Mouse (Mus musculus) midbrain, embryonic 13.5 days (tissue): Measurements from ENCODE around the gene Neurl4. TPM values are rescaled to one million over a fixed set of nuclear protein-coding genes. Genes with fewer than 3 reads are reported as not detected.
"Not testable (repeated sequence)": the region's sequence is repeated elsewhere in the genome, so short reads cannot be mapped to it uniquely, and the experiment has no call there.

Experiments
- ATAC-seq: fragments of 200-750 bp; cut with Nextera tagmentation; 2 replicates; pipeline ENCODE4 v1.8.0; 2017; ENCODE audit warnings: mild to moderate bottlenecking, moderate TSS enrichment, moderate library complexity
- H3K27ac ChIP-seq: fragments of 300-500 bp; sonication (generic); 2 replicates; pipeline ENCODE4 v1.5.1; 2015; ENCODE audit warnings: inconsistent platforms, mild to moderate bottlenecking, moderate library complexity
- H3K27me3 ChIP-seq: fragments of 300-500 bp; sonication (generic); 2 replicates; pipeline ENCODE4 v1.6.1; 2015; ENCODE audit warnings: mild to moderate bottlenecking, inconsistent platforms
- H3K36me3 ChIP-seq: fragments of 300-500 bp; sonication (generic); 2 replicates; pipeline ENCODE4 v1.6.1; 2015; ENCODE audit warnings: mild to moderate bottlenecking, inconsistent platforms
- H3K4me1 ChIP-seq: fragments of 300-500 bp; sonication (generic); replicated peaks from 2 replicates; pipeline ENCODE4 v1.6.1; 2015; ENCODE audit warnings: inconsistent platforms
- H3K4me2 ChIP-seq: fragments of 300-500 bp; sonication (generic); replicated peaks from 2 replicates; pipeline ENCODE4 v1.6.1; 2015; ENCODE audit warnings: moderate library complexity, mild to moderate bottlenecking, inconsistent platforms
- H3K4me3 ChIP-seq: fragments of 300-500 bp; sonication (generic); replicated peaks from 2 replicates; pipeline ENCODE4 v1.5.1; 2015; ENCODE audit warnings: mild to moderate bottlenecking, inconsistent platforms
- H3K9ac ChIP-seq: fragments of 300-500 bp; sonication (generic); replicated peaks from 2 replicates; pipeline ENCODE4 v1.6.1; 2015; ENCODE audit warnings: mild to moderate bottlenecking, inconsistent platforms
- H3K9me3 ChIP-seq: fragments of 300-500 bp; sonication (generic); 2 replicates; pipeline ENCODE4 v1.6.1; 2016; ENCODE audit warnings: mild to moderate bottlenecking, inconsistent platforms
- WGBS: fragments of 180-500 bp; shearing (Covaris S2); methylation state at CpG from one replicate; pipeline ENCODE4 v1.1.7; 2015; 5-methylcytosine and 5-hydroxymethylcytosine counted together
- polyA plus RNA-seq: library from polyadenylated mRNA; unstranded; fragments of >200 nt; fragmentation: Nextera tagmentation; extraction: Ambion mirVana; gene quantifications from 2 replicates; pipeline ENCODE4 v1.2.1, GENCODE M21; 2015

Neurl4 gene
- polyA plus RNA-seq, 1 experiment from 2014 or later = 19.8 TPM

DNA sequence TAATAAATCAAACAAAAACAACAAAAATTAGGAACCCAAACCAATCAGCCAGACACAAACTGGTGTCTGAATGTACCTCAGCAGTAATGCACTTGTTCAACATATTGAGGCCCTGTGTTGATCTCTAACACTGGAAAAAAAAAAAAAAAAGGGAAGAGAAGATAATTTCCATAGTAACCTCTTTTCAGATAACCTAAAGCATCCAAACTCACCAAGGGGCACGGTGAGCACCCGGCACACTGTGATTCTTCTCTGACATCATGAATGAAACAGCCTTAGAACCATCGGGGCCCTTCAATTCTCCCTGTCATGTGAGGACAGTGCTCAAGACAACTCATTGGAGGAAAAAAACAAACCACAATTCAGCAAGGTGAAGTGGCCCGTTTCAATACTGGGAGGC is 28.8 kb downstream of the Neurl4 start:
- Histone ChIP-seq H3K4me1 (no peaks in the 10 kb centered on the region), H3K27ac (no peak overlapping the region), H3K9ac (no peak overlapping the region), H3K27me3 (peaks cover 3% of the 10 kb centered on the region; the same call in 1 of the 2 replicates), H3K4me2 (no peak overlapping the region), H3K4me3 (no peak overlapping the region), H3K9me3 (no peaks in the 10 kb centered on the region), H3K36me3 (no peaks in the 10 kb centered on the region)
- WGBS = 85% methylated on average over 4 of the region's 4 CpGs
- no peak for ATAC-seq

DNA sequence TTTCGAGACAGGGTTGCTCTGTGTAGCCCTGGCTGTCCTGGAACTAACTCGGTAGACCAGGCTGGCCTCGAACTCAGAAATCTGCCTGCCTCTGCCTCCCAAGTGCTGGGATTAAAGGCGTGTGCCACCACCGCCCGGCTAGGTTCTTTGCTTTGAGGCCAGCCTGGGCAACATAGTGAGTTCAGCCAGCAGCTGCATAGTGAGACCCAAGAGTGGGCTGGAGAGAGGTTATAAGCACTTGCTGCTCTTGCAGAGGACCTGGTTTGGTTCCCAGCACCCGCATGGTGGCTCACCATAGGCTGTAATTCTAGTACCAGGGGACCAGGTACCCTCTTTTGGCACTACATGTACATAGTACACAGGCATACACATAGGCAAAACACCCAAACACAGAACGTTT is 29.3 kb downstream of the Neurl4 start:
- not testable (repeated sequence) for H3K36me3 ChIP-seq, H3K27me3 ChIP-seq, H3K4me2 ChIP-seq, H3K9me3 ChIP-seq, H3K9ac ChIP-seq, ATAC-seq, H3K4me3 ChIP-seq, H3K4me1 ChIP-seq, H3K27ac ChIP-seq
- 91% methylated on average over 8 of the region's 8 CpGs for WGBS

DNA sequence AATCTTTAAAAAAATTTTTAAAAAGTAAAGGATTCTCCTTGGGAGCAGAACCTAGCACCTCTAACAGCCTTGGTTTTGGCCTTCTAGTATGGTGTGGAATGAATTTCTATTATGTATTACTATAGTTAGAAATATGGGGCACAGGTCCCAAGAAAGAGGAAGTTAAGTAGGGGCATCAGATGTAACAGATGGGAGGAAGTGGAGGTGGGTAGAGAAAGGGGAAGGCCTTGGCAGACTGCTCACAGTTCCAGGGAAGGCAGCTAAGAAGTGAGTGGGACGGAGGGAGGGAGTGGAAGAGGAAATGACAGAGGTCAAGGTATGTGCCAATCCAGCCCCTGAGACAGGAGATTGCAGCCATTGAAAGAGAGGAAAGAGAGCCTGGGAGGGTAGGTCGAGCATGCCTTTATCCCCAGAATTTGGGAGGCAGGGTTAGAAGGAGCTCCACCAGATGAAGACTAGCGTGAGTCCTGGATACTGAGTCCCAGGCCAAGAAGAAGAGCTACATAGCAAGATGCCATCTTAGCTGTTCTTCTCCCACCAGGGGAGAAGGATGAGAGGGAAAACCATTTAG is 30.2 kb downstream of the Neurl4 start:
- no peak for ATAC-seq
- no peak overlapping the region for H3K27ac ChIP-seq
- peaks cover 7% of the 10 kb centered on the region for H3K4me1 ChIP-seq
- H3K9me3 ChIP-seq = no peaks in the 10 kb centered on the region
- H3K9ac ChIP-seq = no peak overlapping the region
- H3K4me2 ChIP-seq = no peak overlapping the region
- WGBS = 83% methylated on average over 3 of the region's 3 CpGs
- no peak overlapping the region for H3K4me3 ChIP-seq
- no peaks in the 10 kb centered on the region for H3K36me3 ChIP-seq
- H3K27me3 ChIP-seq = peaks cover 11% of the 10 kb centered on the region; the same call in 1 of the 2 replicates

DNA sequence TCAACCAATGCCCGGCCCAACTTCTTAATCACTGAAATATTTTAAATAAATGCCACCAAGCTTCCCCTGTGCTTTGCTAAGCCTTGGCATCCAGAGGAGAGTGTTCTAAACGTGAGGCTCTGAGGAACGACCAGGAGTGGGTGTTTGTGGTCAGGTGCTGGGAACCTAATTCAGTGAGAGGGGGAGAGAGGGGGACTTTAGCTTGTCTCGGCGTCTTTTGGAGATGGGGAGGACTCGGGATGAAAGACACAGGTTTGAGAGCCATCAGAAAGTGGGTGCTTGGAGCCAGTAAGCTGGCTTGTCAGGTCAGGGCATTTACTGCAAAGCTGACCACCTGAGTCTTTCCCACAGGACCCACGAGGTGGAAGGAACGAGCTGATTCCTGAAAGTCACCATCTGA is 30.9 kb downstream of the Neurl4 start:
- Histone ChIP-seq H3K9ac (no peak overlapping the region), H3K27me3 (peaks cover 19% of the 10 kb centered on the region), H3K27ac (no peak overlapping the region), H3K36me3 (no peaks in the 10 kb centered on the region), H3K4me3 (no peak overlapping the region), H3K4me2 (no peak overlapping the region), H3K4me1 (peaks cover 15% of the 10 kb centered on the region), H3K9me3 (no peaks in the 10 kb centered on the region)
- ATAC-seq = no peak
- 77% methylated on average over 8 of the region's 8 CpGs for WGBS

DNA sequence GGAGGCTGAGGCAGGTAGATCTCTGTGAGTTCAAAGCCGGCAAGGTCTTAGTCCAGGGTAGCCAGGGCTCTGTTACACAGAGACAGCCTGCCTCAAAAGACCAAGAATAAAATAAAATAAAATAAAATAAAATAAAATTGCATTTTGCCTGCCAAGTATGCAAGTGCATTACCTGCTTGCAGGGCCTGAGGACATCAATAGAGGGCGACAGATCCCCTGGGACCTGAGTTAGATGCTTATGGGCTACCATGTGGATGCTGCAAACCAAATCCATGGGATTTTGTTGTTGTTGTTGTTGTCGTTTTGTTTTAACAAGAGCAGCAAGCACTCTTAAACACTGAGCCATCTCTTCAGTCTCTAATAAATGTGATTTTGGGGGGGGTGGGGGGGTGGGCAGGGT is 31.4 kb downstream of the Neurl4 start:
- Histone ChIP-seq H3K4me1 (peaks cover 19% of the 10 kb centered on the region), H3K9me3 (no peaks in the 10 kb centered on the region), H3K36me3 (no peaks in the 10 kb centered on the region), H3K27ac (no peak overlapping the region), H3K9ac (no peak overlapping the region), H3K27me3 (peaks cover 23% of the 10 kb centered on the region), H3K4me3 (no peak overlapping the region), H3K4me2 (no peak overlapping the region)
- ATAC-seq = no peak
- 42% methylated on average over 3 of the region's 3 CpGs for WGBS

- Histone ChIP-seq H3K9ac (no peak overlapping the region), H3K4me3 (no peak overlapping the region), H3K4me2 (no peak overlapping the region), H3K36me3 (no peaks in the 10 kb centered on the region), H3K4me1 (peaks cover 21% of the 10 kb centered on the region), H3K27ac (no peak overlapping the region), H3K27me3 (peaks cover 32% of the 10 kb centered on the region), H3K9me3 (no peaks in the 10 kb centered on the region)
- WGBS = 82% methylated on average over 4 of the region's 4 CpGs
- no peak for ATAC-seq
Observed at GRCm38 (mm10) chr11:69933066-69933465, 32.2 kb downstream of the Neurl4 start.

DNA sequence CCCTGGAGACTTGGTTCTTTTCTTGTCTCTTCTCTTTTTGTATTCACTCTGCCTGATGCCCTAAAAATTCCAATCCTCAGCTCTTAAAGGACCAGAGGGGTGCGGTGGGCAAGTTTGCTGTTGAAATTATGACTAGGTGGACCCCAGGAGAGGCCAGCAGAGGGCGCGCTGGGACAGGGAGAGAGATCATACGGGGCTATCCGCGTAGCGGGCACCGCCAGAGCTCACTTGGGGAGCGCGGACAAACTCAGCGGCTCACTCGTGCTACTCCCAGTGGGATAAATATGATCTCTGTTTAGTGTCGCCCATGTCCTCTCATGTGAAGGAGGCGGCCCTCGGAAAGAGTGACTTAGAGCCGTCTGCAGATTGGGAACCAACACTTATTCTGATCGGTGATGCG is 33.3 kb downstream of the Neurl4 start:
- peak overlapping the region; percentile 7; the same call in 1 of the 2 replicates for H3K4me3 ChIP-seq
- H3K27me3 ChIP-seq = peaks cover 43% of the 10 kb centered on the region
- ATAC-seq = peak; percentile 59; the same call in 1 of the 2 replicates
- H3K4me1 ChIP-seq = peaks cover 21% of the 10 kb centered on the region
- peak overlapping the region; percentile 99 for H3K4me2 ChIP-seq
- WGBS = 1% methylated on average over 18 of the region's 18 CpGs
- no peak overlapping the region for H3K27ac ChIP-seq
- no peak overlapping the region for H3K9ac ChIP-seq
- H3K9me3 ChIP-seq = no peaks in the 10 kb centered on the region
- no peaks in the 10 kb centered on the region for H3K36me3 ChIP-seq

GRCm38 (mm10) chr11:69934681-69935080 is 33.8 kb downstream of the Neurl4 start:
- Histone ChIP-seq H3K4me2 (peak overlapping the region; percentile 99), H3K9me3 (no peaks in the 10 kb centered on the region), H3K4me3 (peak overlapping the region; percentile 7; the same call in 1 of the 2 replicates), H3K36me3 (no peaks in the 10 kb centered on the region), H3K27me3 (peaks cover 46% of the 10 kb centered on the region), H3K4me1 (peaks cover 21% of the 10 kb centered on the region), H3K9ac (no peak overlapping the region), H3K27ac (no peak overlapping the region)
- 14% methylated on average over 6 of the region's 6 CpGs for WGBS
- ATAC-seq = no peak

- Histone ChIP-seq H3K4me1 (peaks cover 21% of the 10 kb centered on the region), H3K9me3 (no peaks in the 10 kb centered on the region), H3K9ac (peak within 1 kb of the TSS; percentile 75), H3K27ac (0 out of 2 replicates have a peak within 1 kb of the TSS, but pooled peaks have one; percentile 35), H3K27me3 (peaks cover 46% of the 10 kb centered on the region), H3K4me2 (peak within 1 kb of the TSS; percentile 99), H3K4me3 (peak within 1 kb of the TSS; percentile 61), H3K36me3 (no peaks in the 10 kb centered on the region)
- WGBS = 2% methylated on average over 50 of the region's 62 CpGs
- ATAC-seq = peak; percentile 92
Observed at GRCm38 (mm10) chr11:69935137-69935879, 34.4 kb downstream of the Neurl4 start, which contains the start of gene Ybx2. TSS of gene Ybx2 (plus strand) at chr11:69935796.

DNA sequence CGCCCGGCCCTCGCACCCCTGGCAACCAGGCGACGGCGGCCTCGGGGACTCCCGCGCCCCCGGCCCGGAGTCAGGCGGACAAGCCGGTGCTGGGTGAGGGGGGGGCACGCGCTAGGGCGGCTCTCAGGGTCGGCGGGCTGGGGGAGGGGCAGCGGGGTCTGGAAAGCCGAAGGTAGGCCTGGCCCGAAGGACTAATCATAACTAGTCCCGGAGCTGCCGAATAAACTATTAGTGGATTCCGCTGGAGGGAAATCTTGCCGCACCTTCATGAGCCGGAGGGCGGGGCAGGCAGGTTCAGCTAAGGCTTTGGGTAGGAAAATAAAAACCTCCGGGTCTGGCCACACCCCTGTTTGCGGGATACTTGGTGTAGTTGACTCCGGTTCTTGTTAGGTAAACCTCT is 35.3 kb downstream of the Neurl4 start:
- peaks cover 46% of the 10 kb centered on the region for H3K27me3 ChIP-seq
- no peaks in the 10 kb centered on the region for H3K36me3 ChIP-seq
- peak overlapping the region; percentile 99 for H3K4me2 ChIP-seq
- H3K9me3 ChIP-seq = no peaks in the 10 kb centered on the region
- H3K9ac ChIP-seq = peak overlapping the region; percentile 75
- WGBS = 2% methylated on average over 30 of the region's 30 CpGs
- peak; percentile 31 for ATAC-seq
- H3K4me1 ChIP-seq = peaks cover 21% of the 10 kb centered on the region
- no peak overlapping the region for H3K27ac ChIP-seq
- peak overlapping the region; percentile 61 for H3K4me3 ChIP-seq

- H3K9me3 ChIP-seq = no peaks in the 10 kb centered on the region
- peak overlapping the region; percentile 75 for H3K9ac ChIP-seq
- 44% methylated on average over 9 of the region's 9 CpGs for WGBS
- H3K4me1 ChIP-seq = peaks cover 21% of the 10 kb centered on the region
- H3K4me3 ChIP-seq = peak overlapping the region; percentile 61
- no peaks in the 10 kb centered on the region for H3K36me3 ChIP-seq
- peaks cover 46% of the 10 kb centered on the region for H3K27me3 ChIP-seq
- ATAC-seq = no peak
- peak overlapping the region; percentile 99 for H3K4me2 ChIP-seq
- H3K27ac ChIP-seq = no peak overlapping the region
Observed at GRCm38 (mm10) chr11:69936714-69937347, 36.0 kb downstream of the Neurl4 start.

GRCm38 (mm10) chr11:69937385-69937784 is 36.5 kb downstream of the Neurl4 start:
- no peak for ATAC-seq
- Histone ChIP-seq H3K4me2 (no peak overlapping the region), H3K4me1 (peaks cover 21% of the 10 kb centered on the region), H3K27ac (no peak overlapping the region), H3K9ac (no peak overlapping the region), H3K36me3 (no peaks in the 10 kb centered on the region), H3K4me3 (no peak overlapping the region), H3K27me3 (peaks cover 46% of the 10 kb centered on the region), H3K9me3 (no peaks in the 10 kb centered on the region)
- WGBS = 38% methylated on average over 4 of the region's 4 CpGs
